Mouse (Mus musculus): ENCODE results near the gene Irx6.

DNA sequence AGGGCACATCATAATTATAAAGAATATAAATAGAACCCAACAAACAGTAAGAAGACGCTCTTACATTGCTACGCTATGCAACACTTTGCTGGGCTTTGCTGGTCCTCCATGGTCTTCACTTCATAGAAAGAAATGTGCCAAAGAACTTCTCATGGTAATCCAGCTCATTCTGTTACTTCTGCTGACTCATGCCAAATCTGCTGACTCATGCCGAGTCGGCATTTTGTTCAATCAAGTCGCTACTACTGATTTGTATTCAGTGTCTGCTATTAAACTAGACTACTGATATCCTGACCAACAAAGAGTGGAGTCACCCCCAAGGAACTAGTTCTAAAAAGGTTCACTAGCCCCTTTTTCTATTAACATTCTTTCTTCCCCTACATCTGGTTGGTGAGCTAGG lies 40.9 kb upstream of the Irx6 start:
- no peak for TF ChIP-seq CTCF (IDR thresholded peaks at IDR 0.05; ENCODE audit: insufficient read depth, low read depth, low read length)
- no peak for TF ChIP-seq POLR2A (IDR thresholded peaks at IDR 0.05; ENCODE audit: insufficient read depth, low read depth, low read length)

Data from olfactory bulb, adult 2 months (tissue).